Mouse (Mus musculus): ENCODE measurements at regions not wholly inside any gene's neighbourhood (a gene's known extent, or its start where the extent isn't known, plus 50 kb on each side); places are given as distances from the start of the nearest gene placed in this dataset.

GRCm38 (mm10) chr14:80521631-80522030 is 537.8 kb downstream of the Olfm4 start:
- TF ChIP-seq POLR2A (IDR thresholded peaks at IDR 0.05; ENCODE audit: borderline replicate concordance, extremely low read depth, low read depth, low read length) (no peak), CTCF (IDR thresholded peaks at IDR 0.05; ENCODE audit: insufficient read depth, low read length) (no peak)
